Mouse (Mus musculus): ENCODE results near the gene Gng10. TPM values are rescaled to one million over a fixed set of nuclear protein-coding genes. Genes with fewer than 3 reads are reported as not detected.

Gng10 gene
- polyA plus RNA-seq (2012; rRNA removed) = 13.0 and 15.0 TPM in 2 replicates

DNA sequence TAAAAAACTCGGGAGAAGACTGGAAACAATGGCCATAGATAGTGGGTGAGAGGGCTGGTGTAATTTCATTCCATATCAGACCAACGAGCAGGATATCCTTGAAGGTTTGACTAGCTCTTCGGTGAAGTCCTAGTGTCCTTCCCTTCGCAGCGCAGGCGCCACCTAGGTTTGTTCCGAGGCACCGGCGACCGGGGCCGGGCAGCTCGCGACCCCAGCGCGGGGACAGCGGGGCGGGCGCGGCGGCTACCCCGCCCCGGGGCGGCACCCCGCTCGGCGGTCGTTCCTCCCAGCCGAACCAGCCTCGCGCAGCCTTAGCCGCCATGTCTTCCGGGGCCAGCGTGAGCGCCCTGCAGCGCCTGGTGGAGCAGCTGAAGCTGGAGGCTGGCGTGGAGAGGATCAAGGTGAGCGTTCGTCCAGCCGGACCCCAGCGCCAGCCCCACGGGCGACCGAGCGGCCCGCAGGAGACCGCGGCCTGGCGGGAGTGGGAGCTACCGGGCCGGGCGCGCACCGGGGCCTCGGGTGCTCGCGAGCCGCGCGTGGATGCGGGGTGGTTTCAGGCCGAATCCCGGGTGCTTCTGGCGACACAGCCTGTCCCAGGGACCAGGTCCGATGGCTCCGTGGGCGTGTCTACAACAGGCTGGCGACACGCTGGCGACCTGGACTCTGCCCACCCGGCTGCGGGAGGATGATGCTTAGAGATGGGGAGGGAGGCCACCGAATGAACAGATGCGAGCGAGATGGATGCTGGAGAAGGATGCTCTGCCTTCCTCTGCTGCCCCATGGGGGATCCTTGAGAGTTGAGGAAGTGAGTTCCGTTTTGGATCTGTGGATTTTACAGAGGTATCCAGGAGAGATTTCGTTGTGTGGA is at the start of gene Gng10:
TSS of gene Gng10 (plus strand) at position 171 of the 868 bp plus-strand sequence.
- no peak for DNase-seq (ENCODE audit: low read depth, low spot score)
- 6% methylated on average over 76 of the region's 76 CpGs for WGBS

DNA sequence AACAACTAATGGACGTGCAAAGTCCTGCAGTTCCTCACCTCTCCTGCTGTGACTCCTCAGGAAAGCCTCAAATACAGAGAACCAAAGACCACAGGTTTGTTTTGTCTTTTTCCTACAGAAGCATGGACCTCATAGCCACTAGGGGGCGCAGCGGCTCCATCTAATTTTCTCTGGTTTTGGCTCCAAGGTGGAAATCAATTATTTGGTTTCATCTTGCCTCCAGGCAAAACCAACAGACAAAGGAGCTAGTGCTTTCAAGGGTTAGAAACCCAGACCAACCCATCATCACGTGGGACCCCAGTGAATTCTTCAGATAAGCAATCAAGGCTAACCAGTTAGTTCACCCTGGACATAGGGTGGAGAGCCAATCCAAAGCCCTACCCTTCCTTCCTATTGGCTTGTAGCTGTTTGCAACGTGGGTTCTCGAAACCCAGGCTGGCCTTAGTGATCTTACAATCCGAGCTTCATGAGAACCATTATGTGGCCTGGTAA is 49.7 kb upstream of the Gng10 start:
- 7% methylated on average over 7 of the region's 7 CpGs for WGBS
- peak; percentile 44 for DNase-seq (ENCODE audit: low read depth, low spot score)

DNA sequence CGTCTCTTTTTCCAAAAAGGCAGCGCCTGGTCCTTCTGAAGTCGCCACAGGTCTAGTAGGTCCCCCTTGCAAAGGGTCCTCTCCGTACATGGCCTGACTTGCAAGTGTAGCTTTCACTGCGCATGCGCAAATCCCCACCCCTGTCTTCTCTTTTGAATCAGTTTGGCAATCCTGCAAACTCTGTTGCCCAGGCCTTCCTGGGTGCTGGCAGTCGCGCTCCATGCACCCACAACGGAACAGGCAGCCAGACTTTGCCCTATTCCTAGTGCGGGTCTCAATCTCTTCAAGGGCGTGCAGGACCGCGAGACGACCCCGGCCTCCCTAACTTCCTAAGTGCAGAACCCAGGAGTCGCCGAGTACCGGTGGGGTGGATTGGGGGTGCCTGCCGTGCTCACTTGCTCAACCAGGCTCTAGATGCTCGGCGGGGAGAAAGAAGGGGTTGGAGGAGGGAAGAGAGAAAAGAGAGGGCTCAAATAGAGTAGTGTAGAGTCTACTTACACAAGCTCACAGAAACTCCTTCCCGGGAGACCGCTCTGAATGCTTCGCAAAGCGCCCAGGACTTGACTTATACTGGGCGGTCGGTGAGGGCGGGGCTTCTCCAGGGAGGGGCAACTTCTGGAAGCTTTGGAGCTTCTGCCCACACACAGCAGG is 48.2 kb upstream of the Gng10 start, which contains the start of gene Ptgr1:
TSS of gene Ptgr1 (minus strand) at position 580 of the 651 bp plus-strand sequence.
- WGBS = 2% methylated on average over 28 of the region's 28 CpGs

DNA sequence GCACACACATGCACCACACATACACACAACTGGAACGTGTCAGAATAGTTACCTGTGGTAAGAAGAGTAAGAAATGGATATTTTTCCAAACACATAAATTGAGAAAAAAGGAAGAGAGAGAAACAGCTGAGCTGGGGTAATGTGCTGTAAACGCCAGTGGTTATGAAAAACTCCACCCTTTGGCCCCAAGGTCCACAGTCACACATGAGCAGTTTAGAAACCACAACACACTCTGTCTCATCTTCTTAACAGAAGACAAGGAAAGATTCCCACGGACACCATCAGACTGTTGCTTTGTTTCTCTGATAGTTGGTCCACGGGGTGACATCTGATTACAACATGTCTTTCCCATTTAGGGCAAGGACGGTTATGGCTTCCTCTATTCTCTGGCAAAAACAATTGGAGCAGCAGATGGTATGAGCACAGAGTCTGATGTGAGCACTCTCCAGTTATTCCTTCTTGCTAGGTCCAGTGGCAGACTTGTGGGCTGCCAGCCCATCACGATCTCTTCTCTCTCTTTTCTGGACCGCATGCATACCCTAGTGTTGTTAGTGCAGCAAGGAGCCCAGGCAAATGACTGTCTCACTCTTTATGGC is 45.5 kb upstream of the Gng10 start:
- 78% methylated on average over 7 of the region's 7 CpGs for WGBS
- no peak for DNase-seq (ENCODE audit: low read depth, low spot score)

More for the DNA sequence above, 48.2 kb upstream of the Gng10 start, which contains the start of gene Ptgr1:
- peak; percentile 59 for DNase-seq (ENCODE audit: low read depth, low spot score)

DNA sequence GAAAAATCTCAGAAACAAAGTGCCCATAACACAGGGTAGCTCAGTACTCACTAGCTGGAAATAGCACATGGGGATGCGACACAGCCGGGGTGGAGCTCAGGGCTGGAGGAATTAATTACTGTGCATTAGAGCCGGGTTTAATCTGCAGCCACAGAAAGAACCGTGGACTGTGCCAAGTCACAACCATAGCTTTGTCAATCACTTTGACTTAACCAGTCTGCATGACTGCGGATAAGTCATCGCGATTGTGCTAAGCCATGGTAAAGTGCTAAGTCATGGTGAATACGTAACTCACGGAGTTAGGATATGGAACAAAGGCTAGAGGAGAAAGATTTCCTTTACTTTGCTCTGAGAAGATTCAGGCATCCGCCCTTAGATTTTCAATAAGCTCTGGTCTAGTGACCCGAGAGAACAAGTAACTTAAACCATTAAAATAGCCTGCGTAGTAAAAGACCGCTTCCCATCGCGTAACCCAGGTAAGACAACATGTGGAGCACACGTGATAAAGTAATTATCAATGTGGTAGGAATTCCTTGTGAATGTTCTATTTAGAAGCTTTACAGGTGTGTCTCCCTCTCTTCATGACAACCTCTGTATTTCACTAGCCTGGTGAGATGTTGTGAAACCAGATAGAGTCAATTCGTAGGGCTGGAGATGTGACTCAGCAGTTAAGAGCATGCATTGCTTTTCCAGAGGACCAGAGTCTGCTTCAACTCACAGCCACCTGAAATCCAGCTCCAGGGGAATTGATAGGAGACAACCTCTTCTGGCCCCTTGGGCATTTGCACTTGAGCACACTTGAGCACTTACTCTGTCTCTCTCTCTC is 44.1 kb upstream of the Gng10 start:
- no peak for DNase-seq (ENCODE audit: low read depth, low spot score)
- 83% methylated on average over 17 of the region's 17 CpGs for WGBS

DNA sequence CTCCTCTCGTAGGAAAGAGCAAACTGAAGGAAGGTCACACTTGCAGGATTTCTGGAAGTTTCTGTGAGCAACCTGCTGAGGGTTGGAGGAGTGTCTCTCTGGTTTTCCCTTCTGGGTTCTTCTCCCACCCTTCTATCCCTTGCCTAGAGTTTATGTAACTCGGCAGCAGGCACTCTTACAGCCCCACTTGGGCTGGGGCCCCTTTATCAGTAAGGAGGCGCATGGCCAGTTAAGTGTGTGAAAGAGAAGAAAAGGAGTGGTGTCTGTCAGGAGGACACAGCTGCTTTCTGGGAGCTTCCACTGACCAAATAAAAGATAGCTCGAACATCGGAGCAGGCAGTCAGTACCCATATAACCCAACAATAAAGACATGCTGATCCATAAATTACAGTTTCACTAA is 42.7 kb upstream of the Gng10 start:
- DNase-seq (ENCODE audit: low read depth, low spot score) = no peak
- 42% methylated on average over 5 of the region's 5 CpGs for WGBS

DNA sequence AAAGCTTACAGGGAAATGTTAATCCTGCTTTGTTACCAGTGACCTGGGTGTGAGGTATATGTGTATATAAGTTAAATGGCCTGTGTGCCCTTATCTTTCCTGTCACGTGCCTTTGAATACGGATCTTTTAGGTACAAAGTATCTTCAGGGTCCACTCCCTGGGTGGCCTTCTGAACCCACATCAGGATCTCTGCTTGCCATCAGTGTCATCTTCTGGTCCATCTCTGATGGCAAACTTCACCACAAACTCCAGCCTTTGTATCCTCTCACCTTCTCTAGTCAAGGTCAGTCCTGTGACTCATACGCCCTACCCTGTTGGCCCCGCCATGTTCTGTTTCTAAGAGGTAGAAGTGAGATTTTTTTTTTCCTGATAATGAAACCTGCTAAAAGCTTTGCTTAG is 40.1 kb upstream of the Gng10 start, which contains the start of gene Dnajc25:
TSS of gene Dnajc25 (plus strand) at position 301 of the 400 bp plus-strand sequence.
- 43% methylated on average over 4 of the region's 4 CpGs for WGBS
- DNase-seq (ENCODE audit: low read depth, low spot score) = no peak

DNA sequence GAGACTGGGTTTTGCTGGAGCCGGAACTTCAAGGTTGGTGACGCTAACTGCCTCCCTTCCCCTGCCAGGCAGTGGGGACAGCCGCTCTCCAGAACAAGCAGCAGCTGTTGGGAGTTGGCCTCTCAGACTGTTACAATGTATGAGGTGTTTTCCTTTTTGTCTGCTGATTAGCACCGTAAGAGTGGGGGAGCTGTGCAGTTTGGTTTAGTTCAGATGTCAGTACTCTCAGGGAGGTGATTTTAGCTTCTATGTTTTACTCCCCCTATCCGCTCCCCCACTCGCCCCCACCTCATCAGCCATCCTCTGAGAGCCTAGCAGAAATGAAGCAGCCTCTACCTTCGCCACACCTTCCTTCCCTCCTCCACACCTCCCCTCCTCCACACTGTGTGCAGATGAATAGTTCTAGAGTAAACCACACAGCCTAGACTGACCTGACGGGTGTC is 39.6 kb upstream of the Gng10 start:
- 51% methylated on average over 8 of the region's 8 CpGs for WGBS
- DNase-seq (ENCODE audit: low read depth, low spot score) = no peak

DNA sequence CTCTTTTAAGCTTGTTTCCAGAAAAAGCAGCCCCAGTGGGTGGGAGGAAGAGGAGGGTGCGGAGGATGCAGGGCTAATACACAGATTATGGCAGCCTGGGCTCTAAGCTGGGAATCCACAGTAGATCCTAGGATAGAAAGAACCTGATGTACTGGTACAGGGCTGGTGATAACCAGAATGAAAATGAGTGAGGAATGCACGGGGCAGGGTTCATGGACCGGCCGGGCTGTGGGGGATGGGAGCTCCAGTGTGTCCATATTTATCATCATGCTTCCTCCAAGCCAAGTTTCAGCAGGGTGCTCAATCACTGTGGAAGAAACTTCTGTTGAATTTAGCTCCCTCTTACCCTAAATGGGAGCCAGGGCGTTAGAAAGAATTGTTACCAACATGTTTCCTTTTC is 37.8 kb upstream of the Gng10 start:
- 70% methylated on average over 5 of the region's 5 CpGs for WGBS
- DNase-seq (ENCODE audit: low read depth, low spot score) = no peak

DNA sequence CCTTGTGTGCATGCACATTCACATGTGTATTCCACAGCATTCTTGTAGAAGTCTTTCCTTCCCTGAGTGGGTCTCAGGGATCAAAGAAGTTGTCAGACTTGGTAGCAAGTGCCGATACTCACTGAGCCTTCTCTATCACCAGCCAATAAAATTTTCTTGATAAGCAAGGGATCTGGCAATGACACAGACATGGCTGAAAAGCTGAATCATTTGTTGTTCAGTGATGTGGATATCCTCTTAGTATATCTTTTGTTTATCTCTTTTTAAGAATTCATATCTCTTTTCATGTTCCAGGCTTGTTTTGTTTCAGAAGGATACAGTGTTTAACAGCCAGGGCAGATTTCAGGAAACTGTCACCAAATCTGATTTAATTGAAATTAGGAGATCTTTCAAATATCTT is 36.2 kb upstream of the Gng10 start:
- 51% methylated on average over 1 of the region's 1 CpGs for WGBS
- no peak for DNase-seq (ENCODE audit: low read depth, low spot score)

DNA sequence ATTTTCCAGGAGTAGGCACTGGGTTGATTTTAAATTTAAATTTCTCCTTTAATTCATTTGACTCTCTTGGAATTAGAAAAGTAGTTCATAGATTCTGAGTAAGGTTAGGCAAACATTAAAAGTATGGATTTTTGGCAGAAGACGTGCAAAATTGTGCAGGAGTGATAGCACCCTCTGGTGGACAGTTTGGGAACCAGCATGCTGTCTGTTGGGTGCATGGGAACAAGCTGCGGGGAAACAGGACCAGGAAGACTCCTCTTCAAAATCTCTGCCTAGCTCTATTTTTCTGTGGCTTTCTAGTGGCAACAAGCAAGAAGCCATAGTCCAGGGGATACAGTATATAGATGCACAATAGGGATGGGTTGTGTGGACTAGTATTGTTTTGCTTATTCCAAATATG is 35.2 kb upstream of the Gng10 start:
- DNase-seq (ENCODE audit: low read depth, low spot score) = no peak
- WGBS = 0% methylated on average over 2 of the region's 2 CpGs

DNA sequence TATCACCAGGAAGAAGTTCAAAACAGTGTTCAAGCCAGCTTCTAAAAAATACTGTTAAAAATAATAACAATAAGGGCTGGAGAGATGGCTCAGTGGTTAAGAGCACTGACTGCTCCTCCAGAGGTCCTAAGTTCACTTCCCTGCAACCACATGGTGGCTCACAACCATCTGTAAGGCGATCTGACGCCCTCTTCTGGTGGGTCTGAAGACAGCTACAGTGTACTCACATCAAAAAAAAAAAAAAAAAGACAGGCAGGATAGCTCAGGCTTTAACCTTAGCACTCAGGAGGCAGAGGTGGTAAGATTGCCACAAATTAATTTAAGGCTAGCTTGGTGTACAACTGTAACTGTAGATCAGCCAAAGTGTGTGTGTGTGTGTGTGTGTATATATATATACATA is 34.3 kb upstream of the Gng10 start:
- DNase-seq (ENCODE audit: low read depth, low spot score) = no peak

DNA sequence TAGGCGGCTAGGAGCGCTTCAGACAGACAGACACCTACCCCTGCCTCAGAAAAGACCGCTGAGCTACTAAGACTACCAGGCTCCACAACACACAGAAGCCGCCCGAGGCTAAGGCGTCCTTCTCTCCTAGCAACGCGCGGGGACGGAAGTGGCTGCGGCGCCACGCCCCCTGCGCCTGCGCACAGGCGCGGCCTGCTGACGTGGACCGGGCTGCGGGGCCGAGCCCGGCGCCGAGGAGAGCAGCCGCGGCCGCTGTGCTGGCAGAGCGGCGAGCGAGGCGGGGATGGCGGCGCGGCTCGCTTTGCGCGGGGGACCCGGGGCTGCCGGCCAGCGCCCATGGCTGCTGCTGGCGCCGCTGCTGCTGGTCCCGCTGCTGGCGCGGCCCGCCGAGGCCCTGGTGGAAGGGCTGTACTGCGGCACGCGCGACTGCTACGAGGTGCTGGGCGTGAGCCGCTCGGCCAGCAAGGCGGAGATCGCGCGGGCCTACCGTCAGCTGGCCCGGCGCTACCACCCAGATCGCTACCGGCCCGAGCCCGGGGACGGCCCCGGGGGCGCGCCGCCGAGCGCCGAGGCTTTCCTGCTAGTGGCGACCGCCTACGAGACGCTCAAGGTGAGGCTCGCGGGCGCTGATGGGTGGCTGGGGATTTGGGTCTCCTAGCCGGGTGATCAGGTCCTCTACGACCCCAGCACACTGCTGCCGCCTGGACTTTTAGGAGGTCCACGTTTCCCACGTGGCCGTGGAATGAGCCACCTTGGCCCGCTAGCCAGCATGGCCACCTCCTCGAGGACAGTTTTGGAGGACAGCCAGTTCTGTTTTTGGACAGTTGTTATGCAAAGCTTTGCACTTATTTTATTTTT is 31.7 kb upstream of the Gng10 start, which contains the start of gene Gm20503:
TSS of gene Gm20503 (plus strand) at position 263 of the 858 bp plus-strand sequence.
- under 1% methylated on average over 86 of the region's 89 CpGs for WGBS
- peak; percentile 59 for DNase-seq (ENCODE audit: low read depth, low spot score)

More for the DNA sequence above, 34.3 kb upstream of the Gng10 start:
- WGBS = 3% methylated on average over 2 of the region's 2 CpGs

DNA sequence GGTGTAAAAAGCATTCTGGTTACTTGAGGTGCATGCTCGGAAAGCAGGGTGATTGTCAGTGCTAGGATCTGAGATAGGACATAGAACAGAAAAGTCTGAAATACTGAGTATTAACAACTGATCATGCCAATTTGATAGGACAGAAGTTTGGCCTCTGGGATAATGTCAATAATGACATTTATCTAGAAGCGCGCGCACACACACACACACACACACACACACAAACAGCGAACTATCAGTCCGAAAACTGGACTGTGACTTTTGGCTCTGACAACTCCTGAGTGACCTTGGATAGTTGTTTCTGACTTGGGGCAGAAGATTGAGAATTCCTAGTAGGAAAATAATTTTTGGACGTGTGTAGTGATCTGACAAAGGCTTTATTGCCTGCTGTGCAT is 31.1 kb upstream of the Gng10 start:
- WGBS = 11% methylated on average over 7 of the region's 7 CpGs
- DNase-seq (ENCODE audit: low read depth, low spot score) = no peak

DNA sequence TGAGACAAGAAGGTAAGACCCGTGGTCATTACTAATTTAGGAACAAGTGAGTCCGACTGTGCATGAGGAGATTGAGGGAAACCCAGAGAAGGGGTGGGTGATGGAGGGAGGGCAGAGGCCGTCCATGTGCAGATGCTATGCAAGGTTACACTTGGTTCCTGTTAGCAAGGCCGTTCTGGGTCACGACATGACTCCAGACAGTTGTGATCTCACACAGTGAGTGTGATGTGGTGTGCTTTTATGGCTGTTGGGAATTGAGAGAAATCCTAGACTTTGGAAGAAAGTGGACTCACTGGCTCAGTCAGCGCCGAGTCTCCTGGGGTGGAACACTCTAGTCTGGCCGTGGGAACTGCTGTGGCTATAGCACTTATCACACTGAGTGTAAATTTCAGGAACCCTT is 28.7 kb upstream of the Gng10 start:
- 70% methylated on average over 8 of the region's 8 CpGs for WGBS
- DNase-seq (ENCODE audit: low read depth, low spot score) = no peak

DNA sequence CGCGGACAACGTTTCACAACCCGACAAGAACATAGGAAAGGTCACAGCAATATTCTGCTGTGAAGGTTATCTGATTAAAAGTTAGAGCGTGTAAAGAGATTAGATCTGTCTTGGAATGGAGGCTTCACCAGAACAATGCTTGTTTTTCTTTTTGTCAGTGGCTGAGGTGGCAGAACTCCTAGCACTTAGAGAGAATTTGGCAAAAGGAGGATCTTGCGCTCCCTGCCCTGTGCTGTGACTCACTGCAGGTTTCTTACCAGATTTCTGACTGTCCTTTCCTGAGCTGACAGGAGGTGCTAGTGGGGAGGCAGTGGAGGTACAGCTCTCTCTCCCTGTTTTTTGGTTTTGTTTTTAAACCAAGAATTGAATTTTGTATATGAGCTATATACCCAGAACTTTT is 27.9 kb upstream of the Gng10 start:
- 80% methylated on average over 6 of the region's 6 CpGs for WGBS
- no peak for DNase-seq (ENCODE audit: low read depth, low spot score)

DNA sequence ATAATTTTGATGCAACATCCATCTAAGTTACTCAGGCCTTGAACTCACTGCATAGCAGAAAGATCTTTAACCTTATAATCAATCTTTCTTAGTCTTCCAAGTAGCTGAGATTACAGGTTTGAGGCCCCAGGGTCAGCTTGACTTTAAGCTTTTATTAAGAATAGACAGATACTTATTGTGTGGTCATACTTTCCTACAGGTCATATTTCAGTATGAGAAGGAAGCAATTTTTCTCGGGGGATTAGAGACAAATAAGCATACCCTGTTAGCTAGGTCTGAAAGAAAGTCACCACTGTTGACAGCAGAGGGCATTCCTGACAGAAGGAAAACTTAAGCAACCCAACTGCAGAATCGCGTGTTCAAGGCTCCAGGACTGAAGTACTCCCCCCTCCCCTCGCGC is 26.9 kb upstream of the Gng10 start:
- 75% methylated on average over 5 of the region's 5 CpGs for WGBS
- no peak for DNase-seq (ENCODE audit: low read depth, low spot score)

DNA sequence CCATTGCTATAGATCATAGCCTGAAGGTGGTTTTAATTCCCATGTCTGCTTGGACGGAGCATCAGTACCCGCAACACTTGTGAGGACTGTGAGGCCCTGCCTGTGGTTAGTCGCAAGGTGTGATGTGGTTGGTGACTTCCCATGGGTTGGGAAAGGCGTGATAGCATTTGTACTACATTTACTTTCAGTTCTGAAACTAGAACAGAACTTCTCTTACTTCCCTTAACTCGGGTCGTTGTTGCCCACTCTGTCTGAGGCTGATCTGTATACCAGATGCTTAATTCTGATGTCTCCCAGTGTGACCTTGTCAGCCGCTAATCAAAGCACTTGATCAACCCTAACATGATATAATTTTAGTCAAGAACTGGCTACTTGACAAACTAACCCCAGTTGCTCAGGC is 25.7 kb upstream of the Gng10 start:
- no peak for DNase-seq (ENCODE audit: low read depth, low spot score)
- WGBS = 83% methylated on average over 7 of the region's 7 CpGs
